Mouse (Mus musculus): ENCODE data around the gene Abcc3.
"Not testable (repeated sequence)": the region's sequence is repeated elsewhere in the genome, so short reads cannot be mapped to it uniquely, and the experiment has no call there.

The Abcc3 gene

GRCm38 (mm10) chr11:94402029-94402428 is 9.2 kb upstream of the Abcc3 start:
- not testable (repeated sequence) for DNase-seq

DNA sequence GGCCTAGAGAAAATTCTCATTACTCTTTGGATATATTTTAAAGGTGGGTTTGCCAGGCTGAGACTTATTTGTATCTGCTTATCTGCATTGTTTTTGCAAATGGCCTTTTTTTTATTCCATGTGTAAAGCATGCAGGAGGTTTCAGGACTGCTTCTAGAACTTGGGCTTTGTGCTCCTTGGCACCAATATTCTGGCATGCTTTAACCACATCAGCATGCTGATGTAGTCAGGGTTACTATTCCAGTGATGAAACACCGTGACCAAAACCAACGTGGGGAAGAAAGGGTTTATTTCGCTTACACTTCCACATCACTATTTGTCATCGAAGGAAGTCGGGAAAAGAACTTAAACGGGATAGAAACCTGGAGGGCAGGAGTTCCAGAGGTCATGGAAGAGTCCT is 8.2 kb upstream of the Abcc3 start:
- no peak for DNase-seq

GRCm38 (mm10) chr11:94394107-94394506 is 1.3 kb upstream of the Abcc3 start:
- DNase-seq = no peak

GRCm38 (mm10) chr11:94393490-94393889 is 693 bp upstream of the Abcc3 start:
- DNase-seq = not testable (repeated sequence)

DNA sequence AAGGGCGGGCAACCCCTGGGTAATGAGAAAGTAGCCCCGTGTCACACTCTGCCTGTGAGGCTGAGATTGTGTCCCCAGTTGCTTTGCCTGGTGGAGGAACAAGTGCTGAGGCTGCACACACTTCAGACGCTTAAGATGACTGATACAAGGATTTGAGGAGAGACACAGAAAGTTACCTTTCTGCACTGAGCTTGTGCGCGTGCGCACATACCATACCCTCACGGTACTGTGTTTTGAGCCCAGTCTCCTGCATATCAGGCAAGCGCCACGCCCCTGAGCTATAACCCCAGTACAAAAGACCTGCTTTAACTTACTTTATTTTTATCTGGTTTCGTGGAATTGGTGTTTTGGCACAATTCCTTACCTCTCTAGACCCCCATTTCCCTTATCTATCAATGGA is 1.1 kb downstream of the Abcc3 start:
- no peak for DNase-seq

GRCm38 (mm10) chr11:94390825-94391224 is 2.0 kb downstream of the Abcc3 start:
- no peak for DNase-seq

- DNase-seq = no peak
These were observed 2.9 kb downstream of the Abcc3 start for GRCm38 (mm10) chr11:94389724-94390396.

GRCm38 (mm10) chr11:94389021-94389420 is 3.8 kb downstream of the Abcc3 start:
- no peak for DNase-seq

DNA sequence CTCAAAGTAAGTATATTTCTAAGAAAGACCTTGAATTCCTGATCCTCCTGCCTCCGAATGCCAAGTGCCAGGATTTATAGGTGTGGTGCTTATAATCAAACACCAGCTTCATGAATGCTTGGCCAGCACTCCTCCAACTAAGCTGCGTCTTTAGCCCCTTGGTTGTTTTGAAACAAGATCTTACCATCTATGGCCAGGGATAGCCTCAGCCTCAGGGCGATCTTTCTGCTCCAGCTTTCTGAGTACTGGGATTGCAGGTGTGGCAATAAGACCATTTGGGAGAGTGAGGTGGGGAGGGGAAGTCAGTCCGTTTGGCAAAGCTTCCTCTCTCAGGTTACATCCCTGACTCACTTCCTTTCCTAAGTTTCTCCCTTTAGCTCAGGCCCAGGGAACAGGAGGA is 5.0 kb downstream of the Abcc3 start:
- no peak for DNase-seq

DNA sequence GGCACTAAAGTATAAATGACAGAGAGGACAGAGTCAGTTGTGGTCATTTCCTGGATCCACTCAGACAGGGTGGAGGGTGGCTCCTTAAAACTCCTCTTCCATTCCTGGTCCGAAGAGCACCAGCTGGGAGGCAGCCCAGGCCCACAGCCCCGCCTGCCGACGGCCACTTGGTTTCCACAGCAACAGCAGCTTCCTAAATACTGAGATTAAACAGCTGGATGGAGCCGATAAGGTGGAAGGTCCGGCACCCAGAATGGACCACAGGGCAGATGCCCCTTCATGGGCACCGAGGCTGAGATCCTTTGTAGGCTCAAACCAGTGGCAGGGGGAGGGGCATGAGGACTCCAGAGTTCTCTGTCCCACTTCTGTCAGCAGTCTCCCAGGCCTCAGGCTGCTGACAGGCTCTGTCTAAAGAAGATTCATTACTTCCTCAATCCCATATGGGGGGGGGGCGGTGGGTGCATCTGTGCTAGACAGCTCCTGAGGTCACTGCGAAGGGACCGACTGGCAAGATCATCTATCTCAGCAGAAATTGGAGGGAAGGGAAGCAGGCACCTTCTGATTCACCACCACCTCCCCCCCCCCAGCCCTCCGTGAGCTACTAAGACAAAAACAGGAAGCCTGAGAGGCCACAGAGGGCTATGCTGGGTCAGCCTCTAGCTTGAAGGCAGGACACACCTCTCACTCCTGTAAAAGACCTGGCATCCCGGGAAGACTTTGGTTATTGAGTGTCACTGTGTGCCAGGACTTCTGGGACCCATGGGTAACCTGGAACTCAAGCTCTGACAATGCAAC is 6.6 kb downstream of the Abcc3 start:
- no peak for DNase-seq

GRCm38 (mm10) chr11:94379736-94380135 is 13.1 kb downstream of the Abcc3 start:
- DNase-seq = no peak

DNA sequence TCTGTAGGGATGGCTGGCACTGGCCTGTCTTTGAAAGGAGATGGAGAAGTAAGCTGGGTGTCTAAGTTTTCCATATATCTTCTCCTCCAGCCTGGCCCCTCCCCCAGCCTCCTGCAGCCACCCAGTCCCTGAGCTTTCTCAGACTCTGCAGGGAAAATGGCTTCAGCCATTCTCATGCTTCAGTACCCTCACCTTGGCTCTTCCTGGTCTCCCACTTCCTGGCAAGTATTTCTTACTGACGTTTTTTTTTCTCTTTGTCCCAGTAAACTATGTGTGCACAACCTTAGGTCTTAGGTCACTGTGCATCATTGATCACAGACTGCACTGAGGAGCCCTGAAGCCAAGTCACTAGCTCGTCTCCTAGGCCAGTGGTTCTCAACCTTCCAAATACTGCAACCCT is 13.7 kb downstream of the Abcc3 start:
- DNase-seq = no peak

DNA sequence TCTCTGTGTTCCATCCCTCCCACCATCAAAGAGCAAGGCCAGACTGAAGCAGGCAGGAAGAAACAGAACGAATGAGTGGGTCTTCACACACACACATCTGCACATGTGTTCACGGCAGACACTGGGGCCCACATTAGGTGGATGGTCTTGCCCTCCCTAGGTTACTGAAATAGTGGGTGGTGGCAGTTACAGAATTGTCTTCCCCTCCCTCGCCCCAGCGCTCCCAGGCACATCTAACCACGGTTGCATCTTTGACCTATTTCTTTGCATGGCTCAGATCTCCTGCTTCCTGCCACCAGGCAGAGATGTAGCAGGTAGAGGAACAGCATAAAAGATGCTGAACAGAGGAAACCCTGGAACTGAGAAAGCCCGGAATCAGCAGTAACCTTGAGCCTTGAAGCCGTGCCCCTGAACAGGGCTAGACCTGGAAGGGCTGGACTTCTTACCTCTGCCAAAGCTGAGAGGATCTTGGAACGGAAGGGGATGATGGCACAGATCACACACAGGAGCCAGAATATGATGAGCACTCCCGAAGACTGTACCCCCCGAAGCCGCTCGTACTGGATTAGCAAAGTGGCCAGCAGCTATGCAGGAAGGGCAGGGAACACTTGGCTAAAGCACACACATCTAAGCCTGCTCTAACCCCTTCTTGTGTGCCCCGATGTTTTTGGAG is 18.4 kb downstream of the Abcc3 start:
- no peak for DNase-seq

- DNase-seq = no peak
These were observed 22.0 kb downstream of the Abcc3 start for GRCm38 (mm10) chr11:94370809-94371208.

DNA sequence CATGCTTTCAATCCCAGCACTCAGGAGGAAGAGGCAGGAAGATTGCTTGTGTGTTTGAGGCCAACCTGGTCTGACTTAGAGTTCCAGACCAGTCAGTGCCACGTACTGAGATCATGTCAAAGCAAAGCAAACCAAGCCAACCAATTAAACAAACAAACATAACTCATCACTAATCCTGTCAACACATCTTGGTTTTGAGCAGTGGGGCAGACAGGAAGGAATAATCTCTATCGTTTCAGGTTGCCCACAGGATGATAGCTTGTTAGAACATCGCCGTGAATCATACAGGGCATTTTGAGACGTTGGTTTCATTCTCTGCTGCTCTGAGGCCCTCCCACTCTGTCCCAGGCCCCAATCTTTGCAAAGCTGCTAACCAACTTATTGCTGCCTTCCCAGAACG is 22.8 kb downstream of the Abcc3 start:
- no peak for DNase-seq

GRCm38 (mm10) chr11:94365340-94365739 is 27.5 kb downstream of the Abcc3 start:
- DNase-seq = no peak

DNA sequence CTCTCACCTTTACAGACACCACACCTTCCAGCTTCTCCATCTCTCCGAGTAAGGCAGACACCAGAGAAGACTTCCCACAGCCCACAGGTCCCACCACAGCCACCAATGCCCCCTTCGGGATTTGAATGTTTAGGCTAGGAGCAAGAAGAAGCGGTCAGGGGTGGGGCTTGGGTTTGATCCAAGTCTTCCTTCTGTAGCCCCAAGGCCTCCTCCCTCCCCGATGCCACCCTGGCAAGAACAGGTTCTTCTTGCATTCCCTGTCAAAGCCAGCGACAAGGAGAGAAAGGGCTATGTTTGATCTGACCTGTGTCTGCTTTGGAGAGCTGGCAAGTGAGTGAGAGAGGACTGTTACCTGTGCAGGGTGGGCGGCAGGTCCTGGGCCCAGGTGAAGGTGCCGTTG is 29.1 kb downstream of the Abcc3 start:
- DNase-seq = no peak

DNA sequence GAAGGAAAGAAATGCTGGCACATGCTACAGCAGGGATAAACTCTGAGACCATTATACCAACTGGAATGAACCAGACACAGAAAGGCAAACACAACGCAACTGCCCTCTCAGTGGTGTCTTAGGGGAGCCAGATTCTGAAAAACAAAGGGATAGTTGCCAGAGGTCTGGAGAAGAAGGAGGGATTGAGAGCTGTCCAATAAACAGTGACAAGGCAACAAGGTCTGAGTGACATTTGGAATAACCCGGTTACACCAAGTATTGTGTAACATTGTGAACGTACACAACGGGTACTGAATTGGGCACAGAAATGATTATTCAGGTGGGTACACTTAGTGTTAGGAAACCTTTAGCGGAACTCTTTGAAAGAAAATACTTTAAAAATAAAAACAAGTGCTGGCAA is 30.7 kb downstream of the Abcc3 start:
- no peak for DNase-seq

GRCm38 (mm10) chr11:94361166-94361870 is 31.5 kb downstream of the Abcc3 start:
- no peak for DNase-seq

DNA sequence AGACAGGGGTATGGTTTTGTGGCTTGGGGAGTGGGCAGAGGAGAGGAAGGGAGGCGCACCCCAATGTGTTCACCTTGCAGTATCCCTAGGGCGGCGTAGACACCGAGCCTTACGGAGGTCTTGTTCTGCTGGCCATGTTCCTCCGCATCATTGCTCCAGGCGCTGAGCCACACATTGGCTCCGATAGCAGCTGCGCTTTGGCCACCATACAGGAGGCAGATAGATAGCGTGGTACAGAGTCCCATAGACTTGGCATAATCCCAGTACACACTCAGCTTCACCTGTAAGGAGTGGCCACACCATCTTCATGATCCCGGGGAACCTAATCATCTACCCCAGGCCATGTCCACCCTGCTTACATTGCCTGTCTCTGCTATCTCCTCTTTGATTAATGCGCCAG is 33.6 kb downstream of the Abcc3 start:
- DNase-seq = no peak

DNA sequence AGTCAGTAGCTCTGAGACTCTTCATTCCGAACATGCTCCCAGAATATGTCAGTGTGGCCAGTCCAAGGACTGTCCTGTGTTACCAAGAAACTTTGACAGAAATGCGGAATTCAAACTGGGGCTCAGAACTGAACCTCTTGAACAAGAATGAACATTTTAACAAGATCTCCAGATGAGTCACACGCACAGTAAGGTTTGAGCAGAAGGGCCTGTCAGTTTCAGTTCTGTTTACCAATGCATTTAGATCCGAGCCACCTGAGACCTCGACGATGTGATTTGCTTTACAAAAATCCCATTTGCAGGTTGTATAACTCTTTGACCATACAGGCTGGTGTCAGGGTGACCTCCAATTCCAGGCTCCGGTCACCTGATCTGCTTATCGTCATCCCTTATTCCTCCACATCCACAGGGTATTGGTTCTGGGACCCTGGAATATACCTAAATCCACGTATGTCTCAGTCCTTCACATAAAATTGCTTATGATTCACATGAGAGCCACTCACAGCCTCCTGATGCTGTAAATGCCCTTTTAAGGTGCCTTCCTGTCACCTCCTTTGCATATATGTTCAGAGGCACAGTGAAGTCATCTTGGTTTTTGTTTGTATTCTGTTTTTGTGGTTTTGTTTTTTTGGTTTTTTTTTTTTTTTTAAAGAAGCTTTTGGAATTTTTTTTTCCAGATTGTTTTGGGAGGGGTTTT is 37.1 kb downstream of the Abcc3 start:
- no peak for DNase-seq

GRCm38 (mm10) chr11:94351094-94351493 is 41.7 kb downstream of the Abcc3 start:
- DNase-seq = no peak

DNA sequence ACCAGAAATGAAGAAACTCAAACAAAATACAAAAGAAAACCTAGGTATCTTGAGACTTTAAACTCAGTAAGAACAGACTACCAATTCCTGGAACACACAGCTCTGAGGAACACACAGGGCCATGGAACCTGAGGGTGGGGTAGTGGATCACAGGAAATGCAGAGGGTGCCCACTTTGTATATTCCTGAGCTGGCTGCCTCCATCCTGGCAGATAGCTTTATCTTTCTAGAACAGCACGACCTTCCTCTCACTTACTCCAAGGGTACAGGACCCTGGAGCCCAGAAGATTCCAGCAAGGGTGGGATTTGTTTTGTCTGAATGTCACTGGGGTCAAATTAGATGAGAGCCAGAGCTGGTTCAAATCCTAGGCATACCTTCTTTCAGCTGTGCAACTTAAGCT is 42.5 kb downstream of the Abcc3 start:
- no peak for DNase-seq

All from right cerebral cortex, postnatal 25 days (tissue).